Mouse (Mus musculus) left cerebral cortex, adult 2 months (tissue): ENCODE results near the gene Vps4b. TPM values are rescaled to one million over a fixed set of nuclear protein-coding genes. Genes with fewer than 3 reads are reported as not detected.

Source experiments
- DNase-seq, 2 experiments: peaks; one replicate each; pipeline ENCODE4 v3.0.0; 2021 to 2022; ENCODE audit warnings: low spot score in 2 of 2, mixed read lengths in 1 of 2; ENCODE audit errors: extremely low spot score in 1 of 2
- H3K27ac ChIP-seq: fragments of 200-600 bp; 2 replicates; pipeline ENCODE4 v1.8.1; 2022
- H3K4me3 ChIP-seq: fragments of 200-600 bp; 2 replicates; pipeline ENCODE4 v1.8.1; 2022
- CTCF ChIP-seq: fragments of 200-600 bp; IDR thresholded peaks from 2 replicates; pipeline ENCODE4 v1.8.1; 2022; ENCODE audit warnings: antibody characterized with exemption, mild to moderate bottlenecking, moderate library complexity
- intact Hi-C: fragments of 180-260 bp; cut with DNase I; formaldehyde crosslinking; loops from one replicate; pipeline ENCODE4 v1.15.1; 2025
- total RNA-seq, 2 experiments: library from RNA; stranded (reverse); gene quantifications; 2 replicates each; pipeline ENCODE4 v1.2.3; 2021

Vps4b gene
- total RNA-seq, 2 experiments from 2014 or later, result 57.2 to 59.3 TPM

GRCm38 (mm10) chr1:106714530-106714981 is 82.0 kb downstream of the Vps4b start:
- DNase-seq, result no peak
- H3K27ac ChIP-seq, result peak overlapping the region; percentile 73
- intact Hi-C loops, result loop anchor here (5.0 to 10.0 kb wide), 3 partner anchors 107 to 650 kb away; partner anchors contain the start of gene Phlpp1
- H3K4me3 ChIP-seq, result peak overlapping the region; percentile 84
- TF ChIP-seq CTCF, result no peak

Other genes with a start within 250 kb of the Vps4b start
- gene Bcl2, start 82.5 kb downstream of the Vps4b start, total RNA-seq, result 10 to 100 TPM; 14.5 to 17.5 TPM
- gene Kdsr, start 37.0 kb downstream of the Vps4b start, total RNA-seq, result 10 to 100 TPM; 26.4 to 28.3 TPM
- not detected for gene Serpinb5, start 64.4 kb upstream of the Vps4b start, total RNA-seq
- not detected for gene Serpinb12, start 137.7 kb upstream of the Vps4b start, total RNA-seq
- gene Serpinb13, start 184.3 kb upstream of the Vps4b start, total RNA-seq, result not detected